Mouse (Mus musculus) MEL (cell line): ENCODE data around the gene Zfp275. TPM values are rescaled to one million over a fixed set of nuclear protein-coding genes. Genes with fewer than 3 reads are reported as not detected.
"Not testable (repeated sequence)": the region's sequence is repeated elsewhere in the genome, so short reads cannot be mapped to it uniquely, and the experiment has no call there.

Experiments
- DNase-seq: peaks from one replicate; pipeline ENCODE4 v3.0.0; 2011; ENCODE audit warnings: low read depth, low spot score
- H3K27ac ChIP-seq: 2 replicates; pipeline ENCODE4 v1.5.1; 2012; ENCODE audit warnings: low read depth, mild to moderate bottlenecking, control low read depth, low read length, moderate library complexity; ENCODE audit not compliant: control insufficient read depth
- H3K27me3 ChIP-seq, 2 experiments: fragments of 150-350 bp in 1 of 2; sonication (generic) in 1 of 2; 2 replicates each; pipeline ENCODE4 v1.6.1; 2012; ENCODE audit warnings: low read length in 2 of 2, mild to moderate bottlenecking in 2 of 2, improper control_type of control experiment in 1 of 2, moderate library complexity in 1 of 2; ENCODE audit not compliant: insufficient read depth in 2 of 2, control insufficient read depth in 1 of 2
- H3K36me3 ChIP-seq, 2 experiments: 2 replicates each; pipeline ENCODE4 v1.6.1; 2012 to 2014; ENCODE audit warnings: low read length in 2 of 2, improper control_type of control experiment in 1 of 2, inconsistent platforms in 1 of 2, mild to moderate bottlenecking in 1 of 2; ENCODE audit not compliant: insufficient read depth in 2 of 2, control insufficient read depth in 1 of 2
- H3K4me1 ChIP-seq, 2 experiments: fragments of 150-350 bp in 1 of 2; sonication (generic) in 1 of 2; 2 replicates each; pipeline ENCODE4 v1.6.1; 2012; ENCODE audit warnings: low read length in 2 of 2, improper control_type of control experiment in 1 of 2, mild to moderate bottlenecking in 1 of 2; ENCODE audit not compliant: insufficient read depth in 2 of 2, control insufficient read depth in 1 of 2
- H3K4me3 ChIP-seq, 2 experiments: fragments of 150-350 bp in 1 of 2; sonication (generic) in 1 of 2; 2 replicates each; pipeline ENCODE4 v1.5.1; 2012; ENCODE audit warnings: low read depth in 2 of 2, low read length in 2 of 2, mild to moderate bottlenecking in 2 of 2, moderate library complexity in 2 of 2, control low read depth in 1 of 2, improper control_type of control experiment in 1 of 2; ENCODE audit not compliant: control insufficient read depth in 1 of 2, insufficient read depth in 1 of 2
- H3K79me2 ChIP-seq: 2 replicates; pipeline ENCODE4 v1.6.1; 2012; ENCODE audit warnings: mild to moderate bottlenecking, low read length, moderate library complexity; ENCODE audit not compliant: control insufficient read depth, poor library complexity, insufficient read depth
- H3K9ac ChIP-seq: 2 replicates; pipeline ENCODE4 v1.6.1; 2012; ENCODE audit warnings: low read depth, mild to moderate bottlenecking, control low read depth, low read length, moderate library complexity; ENCODE audit not compliant: control insufficient read depth, poor library complexity, severe bottlenecking
- H3K9me3 ChIP-seq: fragments of 150-350 bp; sonication (generic); replicated peaks from 2 replicates; pipeline ENCODE4 v1.6.1; 2012; ENCODE audit warnings: mild to moderate bottlenecking, low read length, improper control_type of control experiment, moderate library complexity; ENCODE audit not compliant: insufficient read depth
- BHLHE40 ChIP-seq: IDR thresholded peaks from 2 replicates; pipeline ENCODE4 v1.6.1; 2012; ENCODE audit warnings: low read depth, mild to moderate bottlenecking, inconsistent platforms, low read length, improper control_type of control experiment, borderline replicate concordance
- CTCF ChIP-seq, 3 experiments: IDR thresholded peaks in 2 of 3; conservative IDR thresholded peaks in 1 of 3; 2 replicates each; pipeline ENCODE4 v1.5.1; 2011 to 2012; ENCODE audit warnings: low read length in 3 of 3, low read depth in 2 of 3, mild to moderate bottlenecking in 2 of 3, improper control_type of control experiment in 1 of 3, inconsistent platforms in 1 of 3, mixed read lengths in 1 of 3, moderate library complexity in 1 of 3; ENCODE audit not compliant: control insufficient read depth in 1 of 3, insufficient read depth in 1 of 3, poor library complexity in 1 of 3, severe bottlenecking in 1 of 3
- E2F4 ChIP-seq: IDR thresholded peaks from 2 replicates; pipeline ENCODE4 v1.6.1; 2011; ENCODE audit warnings: low read depth, low read length, improper control_type of control experiment, borderline replicate concordance
- ETS1 ChIP-seq: IDR thresholded peaks from 2 replicates; pipeline ENCODE4 v1.6.1; 2012; ENCODE audit warnings: low read depth, mild to moderate bottlenecking, inconsistent platforms, low read length, improper control_type of control experiment, moderate library complexity
- GABPA ChIP-seq: IDR thresholded peaks from 2 replicates; pipeline ENCODE4 v1.6.1; 2012; ENCODE audit warnings: low read depth, mild to moderate bottlenecking, inconsistent platforms, low read length, improper control_type of control experiment, moderate library complexity
- JUND ChIP-seq: IDR thresholded peaks from 2 replicates; pipeline ENCODE4 v1.6.1; 2011; ENCODE audit warnings: low read depth, mild to moderate bottlenecking, improper control_type of control experiment, low read length
- KAT2A ChIP-seq: conservative IDR thresholded peaks from 2 replicates; pipeline ENCODE4 v1.6.1; 2012; ENCODE audit warnings: low read depth, low read length, improper control_type of control experiment, inconsistent platforms
- MAFK ChIP-seq: IDR thresholded peaks from 2 replicates; pipeline ENCODE4 v1.6.1; 2011; ENCODE audit warnings: low read depth, mild to moderate bottlenecking, low read length, improper control_type of control experiment, borderline replicate concordance
- MAX ChIP-seq: IDR thresholded peaks from 2 replicates; pipeline ENCODE4 v1.6.1; 2011; ENCODE audit warnings: low read length, improper control_type of control experiment
- MAZ ChIP-seq: IDR thresholded peaks from 2 replicates; pipeline ENCODE4 v1.6.1; 2012; ENCODE audit warnings: low read depth, mild to moderate bottlenecking, inconsistent platforms, low read length, improper control_type of control experiment
- MEF2A ChIP-seq: IDR thresholded peaks from 2 replicates; pipeline ENCODE4 v1.6.1; 2014; ENCODE audit warnings: low read depth, mild to moderate bottlenecking, inconsistent platforms, low read length, improper control_type of control experiment; ENCODE audit not compliant: poor library complexity, insufficient replicate concordance, severe bottlenecking; ENCODE audit errors: extremely low read depth
- MYB ChIP-seq: IDR thresholded peaks from 2 replicates; pipeline ENCODE4 v1.6.1; 2011; ENCODE audit warnings: mild to moderate bottlenecking, low read depth, low read length, improper control_type of control experiment
- MYC ChIP-seq: IDR thresholded peaks from 2 replicates; pipeline ENCODE4 v1.6.1; 2011; ENCODE audit warnings: low read depth, mild to moderate bottlenecking, low read length, improper control_type of control experiment, moderate library complexity
- NELFE ChIP-seq: IDR thresholded peaks from 2 replicates; pipeline ENCODE4 v1.6.1; 2011; ENCODE audit warnings: low read depth, low read length, improper control_type of control experiment
- NRF1 ChIP-seq: IDR thresholded peaks from 2 replicates; pipeline ENCODE4 v1.6.1; 2014; ENCODE audit warnings: low read depth, mild to moderate bottlenecking, inconsistent platforms, low read length, improper control_type of control experiment, moderate library complexity; ENCODE audit not compliant: poor library complexity, insufficient read depth, severe bottlenecking
- POLR2A ChIP-seq, 2 experiments: IDR thresholded peaks; 2 replicates each; pipeline ENCODE4 v1.6.1; 2011 to 2012; ENCODE audit warnings: low read length in 2 of 2, mild to moderate bottlenecking in 2 of 2, control low read depth in 1 of 2, improper control_type of control experiment in 1 of 2, low read depth in 1 of 2, moderate library complexity in 1 of 2; ENCODE audit not compliant: control insufficient read depth in 1 of 2, insufficient read depth in 1 of 2, poor library complexity in 1 of 2
- POLR2AphosphoS2 ChIP-seq: IDR thresholded peaks from 2 replicates; pipeline ENCODE4 v1.6.1; 2011; ENCODE audit warnings: low read length, improper control_type of control experiment
- POLR2AphosphoS5 ChIP-seq: IDR thresholded peaks from 2 replicates; pipeline ENCODE4 v1.6.1; 2012; ENCODE audit warnings: low read depth, borderline replicate concordance, mild to moderate bottlenecking, inconsistent platforms, low read length, moderate library complexity, mixed read lengths
- RAD21 ChIP-seq: IDR thresholded peaks from 2 replicates; pipeline ENCODE4 v1.6.1; 2011; ENCODE audit warnings: mild to moderate bottlenecking, low read depth, low read length, improper control_type of control experiment
- SIN3A ChIP-seq: IDR thresholded peaks from 2 replicates; pipeline ENCODE4 v1.6.1; 2012; ENCODE audit warnings: low read length, improper control_type of control experiment, inconsistent platforms
- TBP ChIP-seq: IDR thresholded peaks from 2 replicates; pipeline ENCODE4 v1.8.0; 2011; ENCODE audit warnings: low read depth, low read length, improper control_type of control experiment
- USF1 ChIP-seq: IDR thresholded peaks from 2 replicates; pipeline ENCODE4 v1.6.1; 2014; ENCODE audit warnings: low read depth, mild to moderate bottlenecking, inconsistent platforms, low read length, improper control_type of control experiment, moderate library complexity
- USF2 ChIP-seq, 2 experiments: IDR thresholded peaks; 2 replicates each; pipeline ENCODE4 v1.6.1; 2011 to 2012; ENCODE audit warnings: improper control_type of control experiment in 2 of 2, low read length in 2 of 2, borderline replicate concordance in 1 of 2, inconsistent platforms in 1 of 2, low read depth in 1 of 2, mild to moderate bottlenecking in 1 of 2; ENCODE audit not compliant: insufficient read depth in 1 of 2
- ZC3H11A ChIP-seq: IDR thresholded peaks from 2 replicates; pipeline ENCODE4 v1.6.1; 2012; ENCODE audit warnings: low read depth, mild to moderate bottlenecking, inconsistent platforms, low read length, improper control_type of control experiment
- ZKSCAN1 ChIP-seq: IDR thresholded peaks from 2 replicates; pipeline ENCODE4 v1.6.1; 2012; ENCODE audit warnings: low read depth, mild to moderate bottlenecking, inconsistent platforms, low read length, improper control_type of control experiment, moderate library complexity
- ZMIZ1 ChIP-seq: IDR thresholded peaks from 2 replicates; pipeline ENCODE4 v1.6.1; 2012; ENCODE audit warnings: low read depth, mild to moderate bottlenecking, inconsistent platforms, low read length, improper control_type of control experiment, moderate library complexity
- ZNF384 ChIP-seq: IDR thresholded peaks from 2 replicates; pipeline ENCODE4 v1.6.1; 2012; ENCODE audit warnings: low read depth, mild to moderate bottlenecking, inconsistent platforms, low read length, improper control_type of control experiment
- polyA plus RNA-seq, 2 experiments: library from polyadenylated mRNA; stranded (reverse) in 1 of 2; unstranded in 1 of 2; fragments of >175 nt in 1 of 2; fragments of >200 nt in 1 of 2; gene quantifications; 2 replicates each; pipeline versions ENCODE4 v1.2.1 to v1.2.4; 2012; ENCODE audit warnings: low replicate concordance in 2 of 2, low read depth in 1 of 2; ENCODE audit not compliant: insufficient read length in 2 of 2, insufficient read depth in 1 of 2, missing spikeins in 1 of 2
- total RNA-seq: library from RNA; depleted of rRNA; stranded (reverse); fragments of 300-350 nt; gene quantifications from 2 replicates; pipeline ENCODE4 v1.2.3, GENCODE M21; 2012

Zfp275 gene
- total and polyA plus RNA-seq, 3 experiments, result 4.5 to 5.9 TPM; not detected in 1

DNA sequence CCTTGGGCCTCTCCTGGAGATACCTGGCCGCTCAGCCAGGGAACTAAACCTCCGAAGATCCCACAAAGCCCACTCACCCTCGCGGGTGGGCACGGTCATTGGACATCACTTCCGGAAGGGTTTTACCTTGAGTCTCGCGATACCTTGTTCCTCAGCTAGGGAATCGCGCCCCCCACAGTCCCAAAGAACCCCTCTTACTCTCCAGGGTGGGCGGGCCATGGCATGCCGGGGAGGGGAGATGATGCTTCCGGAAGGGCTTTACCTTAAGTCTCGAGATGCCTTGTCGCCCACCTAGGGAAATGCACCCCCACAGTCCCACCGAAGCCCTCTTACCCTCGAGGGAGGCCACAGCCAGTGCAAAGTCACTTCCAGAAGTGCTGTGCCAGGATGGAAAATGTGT, 49.5 kb upstream of the Zfp275 start, which contains the start of the genes Xlr5a and Xlr5c:
Gene Xlr5a (minus strand): TSS at position 101 of the 400 bp plus-strand sequence.
Gene Xlr5c (minus strand): TSS at position 101 of the 400 bp plus-strand sequence.
- H3K27me3 ChIP-seq, H3K9me3 ChIP-seq, H3K27ac ChIP-seq, H3K4me1 ChIP-seq, DNase-seq, H3K36me3 ChIP-seq, H3K4me3 ChIP-seq, H3K9ac ChIP-seq, H3K79me2 ChIP-seq: not testable (repeated sequence)

DNA sequence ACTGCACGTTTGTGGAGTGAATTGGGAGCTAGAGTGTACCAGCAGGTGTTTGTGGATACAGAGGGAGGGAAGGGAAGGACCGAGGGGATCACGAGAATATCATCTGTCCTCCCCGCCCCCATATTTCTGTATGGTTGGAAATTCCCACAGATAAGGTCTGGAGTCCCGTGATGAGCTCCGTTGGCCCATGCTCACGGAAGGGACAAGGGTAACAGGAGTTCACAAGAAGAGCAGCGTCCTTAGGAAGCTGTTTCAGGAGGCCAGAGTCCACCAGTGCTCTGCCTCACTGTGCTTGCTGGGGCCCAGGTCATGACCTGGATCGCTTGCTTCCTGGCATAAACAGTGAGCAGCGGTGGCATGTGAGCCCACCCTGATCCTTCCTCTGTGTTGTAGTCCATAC, 46.7 kb upstream of the Zfp275 start:
- not testable (repeated sequence) for H3K4me3 ChIP-seq, DNase-seq

DNA sequence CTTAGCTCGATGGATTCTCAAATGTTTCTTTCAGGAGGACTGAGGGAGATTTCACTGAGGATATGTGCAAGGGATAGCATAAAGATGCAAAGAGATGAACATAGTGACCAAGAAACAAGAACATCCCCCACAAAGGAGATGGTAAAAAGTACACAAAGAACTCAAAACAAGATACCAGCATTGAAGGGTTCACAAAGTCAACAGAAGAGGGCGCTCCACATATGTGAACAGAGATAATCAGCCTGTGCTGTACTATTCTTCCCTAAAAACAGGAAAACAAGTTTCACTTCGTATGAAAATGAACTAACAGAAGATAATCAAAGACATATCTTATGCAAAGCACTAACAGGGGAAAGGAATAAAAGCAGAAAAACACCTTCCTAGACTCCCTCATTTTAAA, 29.9 kb upstream of the Zfp275 start:
- peak; percentile 60 for DNase-seq
- Histone ChIP-seq H3K9ac (no peak overlapping the region), H3K27me3 (no peaks in the 10 kb centered on the region), H3K4me3 (no peak overlapping the region), H3K4me1 (no peaks in the 10 kb centered on the region), H3K36me3 (no peaks in the 10 kb centered on the region), H3K27ac (no peak overlapping the region), H3K9me3 (no peaks in the 10 kb centered on the region), H3K79me2 (no peaks in the 10 kb centered on the region)
- TF ChIP-seq ZKSCAN1, result no peak
- no peak for TF ChIP-seq ZMIZ1
- no peak for TF ChIP-seq MEF2A
- TF ChIP-seq RAD21, result peak; percentile 55
- TF ChIP-seq CTCF (IDR thresholded peaks at IDR 0.05 in 2 of 3, conservative IDR thresholded peaks at IDR 0.05 in 1 of 3; ENCODE audit: control insufficient read depth in 1 of 3, insufficient read depth in 1 of 3, low read depth in 2 of 3, low read length in 3 of 3, poor library complexity in 1 of 3, severe bottlenecking in 1 of 3), result peak in 2 of 3 experiments; percentile 46 to 66; a peak in 4 of 6 replicates
- no peak for TF ChIP-seq SIN3A
- no peak for TF ChIP-seq MYC
- TF ChIP-seq NELFE, result no peak
- no peak for TF ChIP-seq E2F4
- no peak for TF ChIP-seq MYB
- TF ChIP-seq MAX, result no peak
- TF ChIP-seq POLR2A (IDR thresholded peaks at IDR 0.05; ENCODE audit: control insufficient read depth in 1 of 2, insufficient read depth in 1 of 2, low read depth in 1 of 2, low read length in 2 of 2, poor library complexity in 1 of 2), result no peak
- TF ChIP-seq ETS1, result no peak
- no peak for TF ChIP-seq GABPA
- no peak for TF ChIP-seq POLR2AphosphoS2
- no peak for TF ChIP-seq KAT2A
- no peak for TF ChIP-seq USF1
- TF ChIP-seq USF2 (IDR thresholded peaks at IDR 0.05; ENCODE audit: borderline replicate concordance in 1 of 2, insufficient read depth in 1 of 2, low read depth in 1 of 2, low read length in 2 of 2), result no peak
- TF ChIP-seq POLR2AphosphoS5, result no peak
- TF ChIP-seq MAFK, result no peak
- no peak for TF ChIP-seq TBP
- TF ChIP-seq MAZ, result no peak
- no peak for TF ChIP-seq BHLHE40
- TF ChIP-seq ZC3H11A, result peak; percentile 61
- no peak for TF ChIP-seq JUND
- TF ChIP-seq NRF1, result no peak
- TF ChIP-seq ZNF384, result no peak

More for the DNA sequence above, 46.7 kb upstream of the Zfp275 start:
- not testable (repeated sequence) for H3K9ac ChIP-seq, H3K36me3 ChIP-seq, H3K9me3 ChIP-seq, H3K27ac ChIP-seq, H3K79me2 ChIP-seq, H3K4me1 ChIP-seq, H3K27me3 ChIP-seq
